Comparison of ENCODE assay signal across 8 mouse cellular contexts in the genomic region with DNA sequence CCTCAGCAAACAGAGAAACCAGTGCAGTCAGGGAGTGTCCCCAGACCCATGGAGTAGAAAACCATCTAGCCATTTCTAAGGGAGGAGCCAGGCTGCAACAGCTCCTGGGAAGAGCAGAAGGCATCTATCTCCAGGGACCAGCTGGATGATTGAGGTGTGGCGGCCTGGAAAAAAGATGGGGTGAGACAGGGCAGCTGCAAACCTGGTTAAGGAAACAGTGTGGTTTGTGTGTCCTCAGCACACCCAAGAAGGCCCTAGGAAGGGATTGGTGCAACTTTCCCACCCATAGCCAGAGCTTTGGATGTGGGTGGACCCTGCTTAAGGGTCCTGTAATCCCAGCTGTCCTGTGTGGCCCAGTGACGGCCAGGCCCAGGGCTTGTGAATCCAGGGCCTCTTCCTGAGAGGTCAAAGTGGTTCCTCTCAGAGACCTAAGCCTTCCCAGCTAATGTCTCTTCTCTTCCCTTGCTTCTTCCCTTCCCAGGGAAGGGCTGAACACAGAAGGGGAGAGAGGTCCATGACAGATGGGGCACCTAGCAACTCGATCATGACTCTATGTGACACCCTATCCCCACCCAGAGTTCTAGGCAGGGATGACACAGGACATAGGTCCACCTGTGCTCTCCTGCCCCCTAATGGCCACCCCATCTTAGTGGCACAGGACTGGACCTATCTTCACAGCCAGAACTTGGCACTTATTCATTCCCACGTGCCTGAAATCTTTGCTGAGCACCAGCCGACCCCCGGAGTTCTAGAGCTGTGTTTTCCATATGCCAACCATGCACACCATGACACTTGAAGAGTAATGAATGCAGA. TPM values are rescaled to one million over a fixed set of nuclear protein-coding genes. Genes with fewer than 3 reads are reported as not detected.
A peak's percentile ranks its signal among the peaks of the same experiment; 100 is the strongest.
DNase-seq lines count a peak whose midpoint lies in the region; ATAC-seq lines count a peak whose summit lies in the region.

No protein-coding gene starts in this region.

- intact Hi-C loops in heart, postnatal 14 days (cut with DNase I): loop anchor here (2.0 kb wide), 1 partner anchor 25 kb away; no protein-coding TSS in a partner anchor

- no peaks in the 10 kb centered on the region for H3K4me1 ChIP-seq in liver, embryonic 11.5 days (replicated peaks; ENCODE audit: control insufficient read depth, insufficient read depth, low read length)

- no peak overlapping the region for H3K4me3 ChIP-seq in liver, embryonic 11.5 days (ENCODE audit: low read depth, low read length)

- H3K9me3 ChIP-seq in liver, embryonic 11.5 days (ENCODE audit: control insufficient read depth, low read length): no peaks in the 10 kb centered on the region

- peak; percentile 76 for ATAC-seq in liver, embryonic 11.5 days (replicated peaks; ENCODE audit: low FRiP score)

- H3K27ac ChIP-seq in liver, embryonic 11.5 days (ENCODE audit: low read depth, low read length): no peak overlapping the region

- 57% methylated on average over 6 of the region's 6 CpGs for WGBS in liver, embryonic 11.5 days

- H3K9ac ChIP-seq in liver, embryonic 11.5 days (ENCODE audit: low read depth, low read length): no peak overlapping the region

- DNase-seq in embryo, embryonic 10 days (ENCODE audit: low spot score): peak; percentile 47
- no peak for DNase-seq in embryo, embryonic 10.5 days (ENCODE audit: low spot score)
- DNase-seq in CD4-positive, CD25-positive, alpha-beta regulatory T cell, adult 2 months (ENCODE audit: low read depth, low spot score): peak; percentile 77
- DNase-seq in c-Kit-positive CD71-negative TER-119-negative erythroid progenitor cells, embryonic 14.5 days (ENCODE audit: low read depth): peak; percentile 63
- DNase-seq in heart, postnatal 14 days: peak; percentile 40 to 54
- DNase-seq in liver, embryonic 11.5 days (ENCODE audit: low spot score): no peak
- DNase-seq in spleen, adult 12 weeks (ENCODE audit: low spot score): peak; percentile 33
- no peak for DNase-seq in frontal cortex, postnatal 36 days (ENCODE audit: low spot score in 2 of 2)

- H3K27me3 ChIP-seq in liver, embryonic 11.5 days (replicated peaks; ENCODE audit: control insufficient read depth, insufficient read depth, low read length): no peaks in the 10 kb centered on the region

- H3K36me3 ChIP-seq in liver, embryonic 11.5 days (ENCODE audit: control insufficient read depth, insufficient read depth, low read length): no peaks in the 10 kb centered on the region

- no peak overlapping the region for H3K4me2 ChIP-seq in liver, embryonic 11.5 days

RNA-seq across cellular contexts. Expression of a gene that starts 14.2 kb away (rescaled TPM):
- total RNA-seq in heart, postnatal 14 days (2021): 10 to 100 TPM; 49.6 to 53.0 TPM
- polyA plus RNA-seq in liver, embryonic 11.5 days (2014; fragmentation: Nextera tagmentation; extraction: Ambion mirVana): 13.2 and 13.7 TPM in 2 replicates

RNA-seq across cellular contexts. Expression of a gene that starts 30.9 kb away (rescaled TPM):
- 1 to 10 TPM; 1.9 to 3.2 TPM for total RNA-seq in heart, postnatal 14 days (2021)
- 5.6 and 6.0 TPM in 2 replicates for polyA plus RNA-seq in liver, embryonic 11.5 days (2014; fragmentation: Nextera tagmentation; extraction: Ambion mirVana)

RNA-seq across cellular contexts. Expression of a gene that starts 45.7 kb away (rescaled TPM):
- 10 to 100 TPM; 57.1 to 59.4 TPM for total RNA-seq in heart, postnatal 14 days (2021)
- 242 and 254 TPM in 2 replicates for polyA plus RNA-seq in liver, embryonic 11.5 days (2014; fragmentation: Nextera tagmentation; extraction: Ambion mirVana)

RNA-seq across cellular contexts. Expression of a gene that starts 56.8 kb away (rescaled TPM):
- 10 to 100 TPM; 22.8 to 32.9 TPM for total RNA-seq in heart, postnatal 14 days (2021)
- 74.5 and 82.1 TPM in 2 replicates for polyA plus RNA-seq in liver, embryonic 11.5 days (2014; fragmentation: Nextera tagmentation; extraction: Ambion mirVana)

Comparison
In these comparisons a context has a peak if more than half of its experiments do, and no peak if none do; other contexts are left out.
1. DNase-seq: peak in embryo, embryonic 10 days (single experiment), CD4-positive, CD25-positive, alpha-beta regulatory T cell, adult 2 months (single experiment), c-Kit-positive CD71-negative TER-119-negative erythroid progenitor cells, embryonic 14.5 days (single experiment), heart, postnatal 14 days (2 of 2) and spleen, adult 12 weeks (single experiment); none in embryo, embryonic 10.5 days (single experiment), liver, embryonic 11.5 days (single experiment) and frontal cortex, postnatal 36 days (0 of 2).